Mouse (Mus musculus): ENCODE results near the gene Nol8. TPM values are rescaled to one million over a fixed set of nuclear protein-coding genes. Genes with fewer than 3 reads are reported as not detected.

Nol8 gene
- polyA plus RNA-seq, 1 experiment from 2014 or later = 27.8 TPM

DNA sequence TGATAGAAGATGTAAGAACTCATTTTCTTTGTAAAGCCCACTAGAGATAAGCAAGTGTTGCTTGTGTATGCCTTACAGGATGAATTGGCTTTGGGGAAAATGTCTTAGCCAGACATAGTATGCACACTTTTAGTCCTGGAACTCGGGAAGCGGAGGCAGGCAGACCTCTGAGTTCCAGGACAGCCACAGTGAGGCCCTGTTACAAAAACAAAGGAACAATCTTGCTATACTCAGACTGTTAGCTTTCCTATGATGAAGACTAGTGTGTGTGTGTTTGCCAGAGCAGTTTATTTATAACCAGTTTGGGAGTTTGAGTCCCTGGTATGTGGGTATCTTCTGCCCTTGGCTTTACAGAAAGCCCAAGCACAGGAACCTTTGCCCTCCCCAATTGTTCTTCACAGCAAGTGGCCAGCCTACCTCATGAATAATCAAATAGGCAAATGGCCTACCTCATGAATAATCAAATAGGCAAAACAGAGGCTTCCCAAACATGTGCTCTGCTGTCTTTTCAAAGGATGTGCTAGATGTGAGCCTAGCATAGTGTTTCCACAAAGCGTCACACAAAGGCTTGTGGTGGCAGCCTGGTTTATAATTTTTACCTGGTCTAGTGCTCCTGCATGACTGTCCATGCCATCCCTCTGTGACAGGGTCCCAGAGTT is 53.3 kb downstream of the Nol8 start:
- Histone ChIP-seq H3K9ac (replicated peaks) (no peak overlapping the region), H3K27ac (replicated peaks) (peak overlapping the region; percentile 53), H3K9me3 (no peaks in the 10 kb centered on the region), H3K4me3 (no peak overlapping the region), H3K4me2 (replicated peaks) (no peak overlapping the region), H3K36me3 (peaks cover 87% of the 10 kb centered on the region), H3K27me3 (no peaks in the 10 kb centered on the region), H3K4me1 (peaks cover 11% of the 10 kb centered on the region; the same call in 1 of the 2 replicates)
- WGBS = 32% methylated on average over 3 of the region's 3 CpGs
- ATAC-seq (replicated peaks) = peak; percentile 67

DNA sequence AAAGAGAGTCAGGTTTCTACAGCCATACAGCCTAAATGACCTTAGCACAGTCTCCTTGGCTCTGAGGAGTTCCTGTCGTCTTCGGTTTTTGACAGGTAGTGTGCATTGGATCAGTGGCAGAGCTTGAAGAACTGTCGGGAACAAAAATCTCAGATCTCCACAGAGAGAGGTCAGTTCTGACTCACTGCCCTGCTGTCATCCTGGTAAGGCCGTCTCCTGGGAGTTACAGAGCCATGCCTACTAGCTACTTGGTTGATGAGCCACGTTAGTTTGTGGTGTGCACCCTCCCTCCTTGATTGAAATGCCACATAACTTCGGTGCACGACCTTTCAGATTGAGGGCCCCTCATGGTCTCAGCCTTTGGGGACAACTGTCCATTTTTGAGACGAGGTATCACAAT is 55.4 kb downstream of the Nol8 start:
- H3K9me3 ChIP-seq = no peaks in the 10 kb centered on the region
- H3K4me1 ChIP-seq = peaks cover 11% of the 10 kb centered on the region; the same call in 1 of the 2 replicates
- ATAC-seq (replicated peaks) = no peak
- 95% methylated on average over 8 of the region's 8 CpGs for WGBS
- no peak overlapping the region for H3K4me3 ChIP-seq
- no peak overlapping the region for H3K9ac ChIP-seq (replicated peaks)
- H3K27me3 ChIP-seq = no peaks in the 10 kb centered on the region
- H3K27ac ChIP-seq (replicated peaks) = no peak overlapping the region
- H3K36me3 ChIP-seq = peaks cover 88% of the 10 kb centered on the region
- H3K4me2 ChIP-seq (replicated peaks) = no peak overlapping the region

DNA sequence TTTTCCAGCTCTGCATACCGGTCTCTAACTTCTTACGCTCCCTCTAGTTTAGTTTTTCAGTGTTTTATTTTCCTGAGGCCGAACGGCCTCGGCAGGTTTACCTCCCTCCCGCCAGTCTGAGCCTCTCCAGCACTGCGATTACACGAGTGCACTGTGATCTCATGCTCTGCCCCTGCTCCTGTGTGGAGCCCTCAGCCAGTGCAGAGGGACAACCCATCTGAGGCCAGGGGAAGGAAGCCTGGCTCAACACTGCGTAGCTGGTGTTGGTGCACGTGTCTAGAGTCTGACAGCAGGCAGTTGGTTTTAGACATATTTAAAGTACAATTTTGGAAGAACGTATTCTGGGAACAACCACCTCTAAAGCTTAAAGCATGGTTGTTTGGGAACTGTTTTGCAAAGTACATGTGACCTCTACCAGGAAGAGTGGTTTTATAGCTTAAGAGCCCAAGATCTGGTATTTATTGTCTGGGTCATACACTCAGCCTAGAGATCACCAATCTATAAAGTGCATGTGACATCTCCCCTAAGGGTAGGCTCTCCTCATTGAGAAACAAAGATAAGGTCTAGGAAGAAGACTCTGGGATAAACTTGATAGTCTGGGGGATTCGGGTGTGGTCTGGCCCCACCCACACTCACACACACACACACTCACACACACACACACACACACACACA is 59.3 kb downstream of the Nol8 start:
- Histone ChIP-seq H3K27ac (replicated peaks) (no peak overlapping the region), H3K9ac (replicated peaks) (no peak overlapping the region), H3K27me3 (no peaks in the 10 kb centered on the region), H3K9me3 (no peaks in the 10 kb centered on the region), H3K36me3 (peaks cover 89% of the 10 kb centered on the region), H3K4me2 (replicated peaks) (no peak overlapping the region), H3K4me3 (no peak overlapping the region), H3K4me1 (no peaks in the 10 kb centered on the region)
- 95% methylated on average over 12 of the region's 12 CpGs for WGBS
- ATAC-seq (replicated peaks) = no peak

DNA sequence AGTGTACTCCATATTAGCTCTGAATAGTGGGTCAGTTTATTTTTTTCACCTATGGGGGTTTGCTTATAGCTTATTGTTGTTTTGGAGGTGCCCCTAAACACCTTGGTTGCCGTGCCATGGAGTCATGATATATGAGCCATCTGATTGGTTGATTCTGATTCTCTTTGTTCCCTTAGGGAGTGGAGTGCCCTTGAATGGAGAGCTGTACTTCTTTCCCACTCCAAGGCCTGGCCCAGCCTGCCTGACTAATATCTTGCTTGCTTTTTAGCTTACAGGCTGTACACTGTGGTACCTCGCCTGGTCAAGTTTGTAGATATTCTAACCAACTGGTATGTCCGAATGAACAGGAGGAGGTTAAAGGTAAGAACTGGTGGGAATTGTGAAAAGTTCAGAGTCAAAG is 66.4 kb downstream of the Nol8 start:
- Histone ChIP-seq H3K27ac (replicated peaks) (no peak overlapping the region), H3K36me3 (peaks cover 98% of the 10 kb centered on the region), H3K4me3 (no peak overlapping the region), H3K27me3 (no peaks in the 10 kb centered on the region), H3K4me2 (replicated peaks) (no peak overlapping the region), H3K9ac (replicated peaks) (no peak overlapping the region), H3K9me3 (no peaks in the 10 kb centered on the region), H3K4me1 (no peaks in the 10 kb centered on the region)
- no peak for ATAC-seq (replicated peaks)
- 93% methylated on average over 3 of the region's 3 CpGs for WGBS

Other genes with a start within 250 kb of the Nol8 start
- 15.1 and 15.9 TPM in 2 replicates for gene Ippk, start 231.8 kb upstream of the Nol8 start, polyA plus RNA-seq (2015; fragmentation: Nextera tagmentation; extraction: Ambion mirVana)
- 0.59 and 0.65 TPM in 2 replicates for gene Tes3-ps, start 159.8 kb upstream of the Nol8 start, polyA plus RNA-seq (2015; fragmentation: Nextera tagmentation; extraction: Ambion mirVana)
- gene Ecm2, start 148.3 kb upstream of the Nol8 start, polyA plus RNA-seq (2015; fragmentation: Nextera tagmentation; extraction: Ambion mirVana) = 1.4 and 2.1 TPM in 2 replicates
- gene Aspn, start 108.6 kb upstream of the Nol8 start, polyA plus RNA-seq (2015; fragmentation: Nextera tagmentation; extraction: Ambion mirVana) = 0.43 and 0.53 TPM in 2 replicates
- gene Omd, start 70.6 kb upstream of the Nol8 start, polyA plus RNA-seq (2015; fragmentation: Nextera tagmentation; extraction: Ambion mirVana) = 0.47 and 0.66 TPM in 2 replicates
- 7.7 and 9.5 TPM in 2 replicates for gene Ogn, start 45.0 kb upstream of the Nol8 start, polyA plus RNA-seq (2015; fragmentation: Nextera tagmentation; extraction: Ambion mirVana)
- 13.1 and 14.5 TPM in 2 replicates for gene Cenpp, start 293 bp upstream of the Nol8 start, polyA plus RNA-seq (2015; fragmentation: Nextera tagmentation; extraction: Ambion mirVana)
- gene Iars, start 29.0 kb downstream of the Nol8 start, polyA plus RNA-seq (2015; fragmentation: Nextera tagmentation; extraction: Ambion mirVana) = 58.0 and 61.8 TPM in 2 replicates
- not detected in 2 replicates for gene Gm30302, start 145.9 kb downstream of the Nol8 start, polyA plus RNA-seq (2015; fragmentation: Nextera tagmentation; extraction: Ambion mirVana)